Mouse (Mus musculus) adrenal gland, postnatal 14 days (tissue): ENCODE data around the gene Grin2d. TPM values are rescaled to one million over a fixed set of nuclear protein-coding genes. Genes with fewer than 3 reads are reported as not detected.
"Not testable (repeated sequence)": the region's sequence is repeated elsewhere in the genome, so short reads cannot be mapped to it uniquely, and the experiment has no call there.

Source experiments
- DNase-seq: peaks from one replicate; pipeline ENCODE4 v3.0.0; 2021; ENCODE audit warnings: mixed read lengths
- long read RNA-seq, 2 experiments: library from polyadenylated mRNA; stranded (forward); transcript quantifications; one replicate each; pipeline ENCODE4 v2.0.0; 2021
- total RNA-seq: library from RNA; stranded (reverse); gene quantifications from 2 replicates; pipeline ENCODE4 v1.2.3, GENCODE M21; 2021

The Grin2d gene
- 0.93 and 1.2 TPM in 2 replicates for total RNA-seq
- long read RNA-seq, experiment 1: 0 reads
- long read RNA-seq, experiment 2, partial matches to known transcripts: 0 of 1 reads
- long read RNA-seq, experiment 2, other reads (novel, unspliced or antisense): 1 of 1 reads

DNA sequence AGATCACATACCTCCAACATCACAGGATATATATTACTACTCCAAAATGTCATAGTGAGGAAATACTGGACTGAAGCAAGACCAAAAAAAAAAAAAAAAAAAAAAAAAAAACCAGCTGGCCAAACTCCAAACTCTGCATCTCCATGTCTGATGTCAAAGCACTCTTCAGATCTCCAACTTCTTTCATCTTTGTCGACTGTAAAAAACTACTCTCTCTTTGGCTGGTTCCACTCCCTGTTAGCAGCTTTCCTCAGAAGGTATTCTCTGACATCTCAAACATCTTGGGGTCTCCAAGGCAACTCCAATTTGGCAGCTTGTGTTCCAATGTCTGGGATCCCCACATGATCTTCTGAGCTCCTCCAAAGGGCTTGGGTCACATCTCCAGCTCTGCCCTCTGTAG is at the start of gene Grin2d:
Grin2d (minus strand) TSS at position 101 of the 400 bp plus-strand sequence.
- DNase-seq: not testable (repeated sequence)

DNA sequence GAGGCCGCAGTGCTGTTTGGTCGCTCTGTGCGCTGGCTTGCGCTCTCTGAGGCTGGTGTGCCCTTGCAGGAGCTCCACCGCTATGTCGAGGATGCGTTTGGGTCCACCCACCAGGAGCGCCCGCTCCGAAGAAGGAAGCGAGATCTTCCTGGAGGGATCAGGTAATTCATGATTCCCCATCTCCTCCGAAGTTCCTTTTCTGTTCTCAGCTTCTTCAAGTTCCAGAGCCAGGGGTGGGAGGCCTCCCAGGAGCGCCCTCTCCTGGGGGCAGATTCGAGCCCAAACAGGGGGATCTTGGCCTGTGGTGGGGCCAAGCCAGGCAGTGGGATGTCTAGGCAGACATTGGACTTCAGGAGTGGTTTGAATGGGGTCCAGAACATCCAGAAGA is 46.2 kb upstream of the Grin2d start:
- peak; percentile 59 for DNase-seq

DNA sequence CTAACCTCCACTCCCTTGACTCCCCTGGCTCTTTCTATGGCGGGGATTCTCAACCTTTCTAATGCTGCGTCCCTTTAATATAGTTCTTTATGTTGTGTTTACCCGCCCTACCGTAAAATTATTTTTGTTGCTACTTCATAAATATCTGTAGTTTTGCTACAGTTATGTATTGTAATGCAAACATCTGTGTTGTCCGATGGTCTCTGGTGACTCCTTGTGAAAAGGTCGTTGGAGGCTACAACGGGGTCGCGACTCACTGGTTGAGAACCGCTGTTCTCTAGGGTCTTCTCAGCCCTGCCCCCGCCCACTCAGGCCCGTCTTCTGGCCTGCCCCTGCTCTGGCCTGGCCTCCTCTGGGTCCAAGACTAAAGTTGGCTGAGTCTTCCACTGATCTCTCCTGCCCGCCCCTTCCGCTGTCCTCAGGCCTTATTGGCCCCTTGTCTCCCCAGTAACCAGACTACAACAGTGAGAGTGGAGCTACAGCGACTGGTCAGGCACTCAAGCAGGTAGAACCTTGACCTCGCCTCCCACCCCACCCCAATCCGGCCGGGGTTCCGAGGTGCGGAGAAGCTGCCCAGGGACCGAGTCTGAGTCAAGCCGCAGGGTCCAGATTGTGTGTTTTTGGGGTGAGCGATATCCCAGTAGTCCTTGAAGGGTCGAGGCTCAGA is 45.7 kb upstream of the Grin2d start, which contains the start of gene Ccdc114:
Ccdc114 (plus strand) TSS at position 311 of the 667 bp plus-strand sequence.
- DNase-seq: peak; percentile 93

DNA sequence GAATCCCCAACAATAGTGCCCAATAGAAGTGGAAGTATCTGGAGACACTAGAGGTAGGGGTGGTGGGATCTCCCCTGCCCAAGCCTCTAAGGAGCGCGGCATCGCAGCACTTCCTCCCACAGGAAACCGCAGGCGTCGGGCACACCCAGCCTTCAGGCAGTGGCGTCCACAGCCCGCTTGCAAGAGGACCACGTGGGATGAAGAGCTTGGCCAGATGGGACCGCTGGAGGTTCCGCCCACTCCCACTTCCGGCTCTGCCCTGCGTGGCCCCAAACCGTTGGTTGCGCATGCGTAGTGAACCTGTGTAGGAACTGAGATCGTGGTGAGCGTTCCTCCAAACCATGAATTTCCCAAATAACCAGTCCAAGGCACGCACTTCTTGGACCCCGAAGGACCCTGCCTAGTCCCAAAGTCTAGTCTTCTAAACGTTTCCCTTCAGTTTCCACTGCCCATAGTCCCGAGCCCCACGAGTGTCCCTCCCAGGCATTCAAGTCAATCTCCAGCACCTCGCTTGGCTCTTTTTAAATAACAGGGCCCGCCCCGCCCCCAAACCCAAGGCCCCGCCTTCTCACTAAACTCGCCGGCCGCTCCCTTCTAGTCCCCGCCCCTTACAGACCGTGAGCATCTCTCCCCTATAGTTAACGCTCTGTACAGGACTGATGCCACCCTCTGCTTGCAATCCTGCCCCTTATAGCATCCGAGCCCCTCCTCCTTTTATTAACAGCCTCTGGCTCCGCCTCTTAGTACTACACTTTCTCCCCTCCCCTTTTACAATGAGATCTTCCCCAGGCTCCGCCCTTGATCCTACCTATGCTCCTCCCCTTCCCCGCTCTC is 45.0 kb upstream of the Grin2d start:
- peak; percentile 97 for DNase-seq

DNA sequence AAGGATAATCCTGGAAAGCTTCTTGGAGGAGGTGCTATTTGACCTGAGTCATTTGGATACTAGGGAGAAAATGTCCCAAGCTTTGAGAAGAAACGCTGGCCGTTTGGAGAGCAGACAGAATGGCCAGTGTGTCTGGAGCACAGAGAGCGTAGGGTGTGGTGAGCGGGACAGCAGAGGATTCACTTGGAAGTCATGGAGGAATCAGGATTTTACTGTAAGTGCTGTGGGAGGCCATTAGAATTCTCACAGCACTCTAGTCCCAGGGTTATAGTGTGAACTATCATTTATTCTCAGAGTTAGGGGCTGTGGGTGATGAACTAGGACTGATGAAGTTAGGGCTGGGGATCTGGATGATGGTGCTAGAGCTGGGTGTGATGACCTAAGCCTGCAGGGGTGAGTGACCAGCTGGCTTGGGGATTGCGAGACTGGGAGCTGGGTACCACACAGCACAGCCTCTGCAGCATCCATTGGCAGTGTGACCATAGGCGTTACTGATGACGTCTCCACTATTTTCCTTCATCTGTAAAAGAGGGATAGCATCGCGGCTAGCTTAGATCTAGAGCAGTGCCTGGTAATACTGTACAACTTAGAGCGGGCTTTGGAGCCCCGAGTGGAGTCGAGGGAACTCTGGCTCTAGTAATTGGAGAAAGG is 43.9 kb upstream of the Grin2d start:
- no peak for DNase-seq

DNA sequence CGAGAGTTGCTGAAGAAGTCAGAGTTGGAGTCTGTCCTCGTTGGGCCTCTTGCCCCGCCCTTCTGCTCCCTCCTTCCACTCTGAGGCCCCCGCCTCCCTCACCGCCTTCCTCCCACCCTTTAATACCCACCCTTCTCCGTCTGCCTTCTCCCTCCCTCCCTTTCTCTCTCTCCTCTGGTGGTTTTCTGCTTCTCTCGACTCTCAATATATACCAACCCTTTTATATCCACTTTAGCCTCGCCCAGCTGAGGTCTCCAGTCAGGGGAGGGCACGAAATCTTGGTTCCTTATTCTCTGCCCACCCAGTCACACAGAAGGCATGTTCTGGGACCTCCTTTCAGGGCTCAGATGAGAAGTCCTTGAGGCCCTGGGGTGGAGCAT is 43.1 kb upstream of the Grin2d start, which contains the start of gene Emp3:
Emp3 (minus strand) TSS at position 163 of the 380 bp plus-strand sequence.
- peak; percentile 76 for DNase-seq

DNA sequence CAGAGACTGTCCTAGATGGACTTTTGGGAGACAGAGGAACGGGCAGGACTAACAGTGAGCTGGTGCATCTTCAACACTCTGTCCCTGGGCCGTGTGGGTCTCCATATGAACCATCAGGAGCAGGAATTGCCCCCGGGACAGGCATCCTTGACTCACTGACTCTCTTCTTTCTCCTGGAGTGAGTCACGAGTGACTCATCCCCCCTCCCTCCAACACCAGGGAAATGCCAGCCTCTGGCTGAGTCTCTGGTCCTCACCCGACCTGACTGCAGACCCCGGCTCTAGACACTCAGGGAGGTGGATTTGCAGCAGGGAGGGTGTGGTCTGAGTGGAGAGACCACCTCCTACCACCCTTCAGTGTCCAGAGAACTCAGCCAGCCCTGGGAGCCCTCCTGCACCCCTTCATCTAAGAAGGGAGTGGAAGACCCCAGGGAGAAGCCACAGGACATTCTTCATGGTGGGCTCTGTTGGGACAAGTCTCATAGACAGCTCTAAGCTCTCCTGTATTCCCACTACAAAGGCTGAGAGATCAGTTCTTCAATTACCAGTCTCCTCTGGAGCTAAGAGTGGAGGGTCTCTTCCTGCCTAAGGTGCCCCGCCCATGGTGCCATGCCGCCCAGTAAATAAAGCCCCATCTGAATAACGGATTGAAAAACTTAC is 42.5 kb upstream of the Grin2d start:
- DNase-seq: peak; percentile 89

DNA sequence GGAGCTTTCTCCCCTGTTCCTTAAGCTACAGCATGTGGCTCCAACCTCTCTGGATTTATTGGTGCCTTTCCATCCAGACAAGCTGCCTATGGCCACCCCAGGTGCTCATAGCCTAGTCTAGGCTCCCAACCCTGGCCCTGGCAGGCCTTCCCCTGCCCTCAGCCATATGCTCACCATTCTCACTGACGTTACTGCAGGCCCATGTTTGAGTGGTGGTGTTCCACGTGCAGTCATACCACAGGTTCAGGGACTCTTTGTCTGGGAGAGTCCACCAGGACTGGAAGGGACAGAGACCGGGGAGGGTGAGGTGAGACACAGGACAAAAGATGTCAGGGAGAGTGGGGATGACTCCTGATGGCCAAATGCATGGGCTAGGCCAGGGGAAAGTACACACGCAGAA is 41.6 kb upstream of the Grin2d start:
- no peak for DNase-seq

DNA sequence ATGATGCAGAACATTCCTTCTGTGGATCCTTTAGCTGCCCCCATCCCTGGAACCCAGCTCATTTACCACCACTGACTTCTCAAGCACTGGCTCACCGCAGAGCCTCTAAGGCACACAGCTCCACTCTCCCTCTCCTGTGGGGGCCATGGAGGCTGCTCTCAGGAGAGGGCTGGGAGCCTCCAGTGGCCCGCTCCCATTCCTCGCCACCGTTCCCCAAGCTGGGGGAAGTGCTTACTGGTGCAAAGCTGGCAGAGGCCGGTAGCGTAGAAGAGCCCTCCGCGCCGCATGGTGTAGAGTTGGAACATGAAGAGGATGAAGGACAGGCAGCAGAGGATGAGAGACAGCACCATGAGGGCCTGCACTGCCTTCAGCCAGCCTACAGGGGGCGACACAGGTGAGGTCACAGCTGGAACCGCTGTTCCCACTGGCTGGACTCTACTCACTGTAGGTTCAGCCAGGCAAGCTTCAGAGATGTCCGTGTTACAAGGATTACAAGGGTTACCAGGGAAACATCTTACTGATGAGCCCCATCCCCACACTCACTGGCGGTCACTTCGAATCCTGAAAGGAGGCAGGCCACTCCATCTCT is 41.0 kb upstream of the Grin2d start:
- peak; percentile 43 for DNase-seq

DNA sequence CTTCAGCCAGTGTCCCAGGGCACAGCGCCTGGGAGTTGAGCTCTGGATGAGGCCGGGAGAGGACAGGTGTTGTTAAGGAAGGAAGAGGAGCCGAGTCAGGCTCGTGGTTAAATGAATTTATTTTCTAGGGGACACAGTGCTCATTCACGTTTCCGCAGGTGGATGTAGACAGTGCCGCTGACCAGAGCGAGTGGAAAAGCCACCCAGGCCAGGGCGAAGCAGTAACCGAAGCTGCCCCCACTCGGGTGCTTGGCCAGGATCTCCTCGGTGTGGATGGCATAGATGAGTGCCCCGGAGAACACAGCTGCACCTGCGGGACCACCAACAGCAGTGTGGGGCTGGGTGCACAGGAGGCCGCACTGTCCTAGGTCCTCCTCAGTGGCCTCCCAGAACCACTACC is 39.7 kb upstream of the Grin2d start:
- DNase-seq: no peak

DNA sequence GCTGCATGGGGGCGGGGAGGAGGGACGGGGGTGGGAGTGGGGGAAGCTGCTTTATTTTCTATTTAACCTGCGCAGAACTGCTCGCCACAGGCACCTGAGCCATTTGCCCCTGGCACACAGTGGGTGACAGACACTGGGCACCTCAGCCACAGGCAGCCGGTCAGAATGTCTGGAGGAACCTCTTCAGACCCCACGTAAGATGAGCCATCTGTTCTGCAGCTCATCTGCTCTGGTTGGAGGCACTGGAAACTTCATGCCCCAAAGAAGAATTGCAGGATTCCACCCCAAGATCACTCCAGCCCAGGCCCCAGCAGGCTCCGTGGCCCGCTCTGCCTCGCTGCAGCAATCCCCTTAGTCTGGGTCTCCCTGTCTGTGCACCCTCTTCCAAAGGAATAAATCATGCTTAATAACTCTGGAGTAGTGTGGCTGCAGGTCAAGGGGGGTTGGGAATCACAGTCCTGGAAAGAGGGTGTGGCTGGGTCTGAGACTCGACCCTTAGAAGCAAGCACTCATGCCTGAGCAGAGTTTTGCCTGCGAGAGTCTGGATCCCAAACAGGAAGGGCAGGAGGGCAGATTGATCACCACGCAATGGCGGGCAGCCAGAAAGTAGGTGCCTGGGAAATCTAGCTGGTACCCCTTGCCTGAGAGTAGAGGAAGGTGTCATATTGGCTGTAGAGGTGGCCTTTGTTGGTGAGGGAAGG is 39.0 kb upstream of the Grin2d start:
- DNase-seq: peak; percentile 58

DNA sequence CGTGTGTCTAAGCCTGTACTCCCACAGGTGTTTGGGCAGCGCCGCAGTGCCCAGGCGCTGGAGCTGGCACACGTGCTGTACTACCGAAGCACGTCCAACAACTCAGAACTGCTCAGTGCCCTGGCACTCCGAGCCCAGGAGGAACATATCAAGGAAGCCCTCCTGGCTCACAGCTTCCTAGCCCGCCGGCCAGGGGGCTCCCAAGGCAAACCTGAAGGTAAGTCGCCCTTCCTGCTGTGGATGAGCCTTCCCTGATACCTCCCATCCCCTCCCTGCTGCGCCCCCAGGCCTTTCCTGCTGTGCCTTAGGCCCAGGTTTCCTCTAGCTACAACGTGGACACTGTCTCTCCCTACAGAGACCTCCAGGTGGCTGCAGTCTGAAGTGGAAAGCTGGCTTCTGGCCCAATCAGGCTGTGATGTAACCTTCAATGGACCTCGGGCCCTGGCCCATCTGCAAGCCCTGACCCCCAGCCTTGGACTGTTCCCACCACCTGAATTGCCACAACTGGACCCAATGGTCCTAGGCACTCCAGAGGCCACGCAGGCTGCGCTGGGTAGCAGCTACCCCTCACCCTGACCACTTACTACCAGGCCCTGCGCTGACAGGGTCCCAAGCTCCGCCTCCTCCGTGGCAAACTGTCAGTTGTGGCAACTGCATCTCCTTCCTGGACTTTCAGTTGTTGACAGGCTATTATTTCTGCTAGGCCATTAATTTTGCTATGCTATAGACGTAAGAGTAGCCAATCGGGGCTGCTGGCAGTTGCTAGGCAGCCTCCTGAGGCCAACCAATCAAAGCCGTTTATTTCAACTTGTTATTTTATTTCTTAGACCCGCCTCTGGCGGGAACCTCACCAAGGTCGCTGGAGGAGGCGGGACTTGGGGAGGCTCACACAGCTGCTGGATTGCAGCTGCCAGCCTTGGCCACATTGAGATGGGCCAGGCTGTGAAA is 38.2 kb upstream of the Grin2d start:
- DNase-seq: peak; percentile 93

DNA sequence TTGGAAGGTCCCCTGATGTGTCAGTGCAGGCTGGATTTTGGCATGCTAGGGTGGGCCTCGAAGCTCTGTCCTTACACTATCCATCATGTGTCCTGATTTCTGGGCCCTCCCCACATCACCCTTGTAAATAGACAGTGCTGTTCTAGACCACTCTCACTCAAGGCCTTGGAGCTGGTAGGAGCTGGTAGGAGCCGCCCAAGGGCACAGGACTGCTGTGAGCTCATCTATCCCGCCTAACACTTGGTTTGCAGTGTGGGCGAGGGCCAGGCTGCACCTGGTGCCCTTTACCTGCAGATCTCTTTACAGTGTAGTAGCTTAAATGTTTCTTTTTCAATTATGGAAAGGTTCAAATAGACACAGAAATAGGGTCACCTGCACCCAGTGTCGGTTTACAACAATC is 36.8 kb upstream of the Grin2d start:
- peak; percentile 49 for DNase-seq

DNA sequence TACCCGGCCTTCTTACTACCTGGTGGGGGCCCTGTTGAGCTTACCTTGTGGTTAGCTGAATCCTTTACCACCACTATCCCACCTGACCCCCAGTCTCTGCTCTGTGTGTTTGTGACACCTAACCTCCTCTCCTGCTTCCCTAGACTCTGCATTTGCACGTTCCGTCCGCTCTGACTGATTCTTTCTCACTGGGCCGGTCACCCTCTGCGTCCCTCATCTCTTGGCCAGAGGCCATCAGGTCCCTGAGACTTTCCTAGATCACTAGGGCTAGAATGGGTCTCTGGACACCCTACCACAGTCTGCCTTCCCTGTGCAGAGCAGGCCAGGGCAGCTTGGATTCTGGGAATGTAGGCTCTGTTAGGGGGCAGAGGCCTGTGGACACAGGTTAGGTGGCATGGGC is 35.9 kb upstream of the Grin2d start:
- DNase-seq: no peak

DNA sequence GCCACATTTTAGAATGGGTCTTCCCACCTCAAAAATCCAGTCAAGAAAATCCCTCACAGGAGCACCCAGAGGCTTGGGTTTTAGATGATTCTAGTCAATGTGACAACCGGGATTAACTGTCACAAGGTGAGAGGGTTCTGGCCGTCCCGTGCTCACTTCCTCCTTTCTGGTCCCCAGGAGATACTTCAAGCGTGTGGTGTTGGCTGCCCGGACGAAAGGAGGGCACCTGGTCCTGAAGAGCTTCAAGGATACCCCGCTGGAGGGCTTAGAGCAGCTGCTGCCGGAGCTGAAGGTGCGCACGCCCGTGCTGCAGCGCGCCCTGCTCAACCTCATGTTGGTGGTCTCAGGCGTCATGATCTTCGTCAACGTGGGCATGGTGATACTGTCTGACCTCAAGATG is 31.0 kb upstream of the Grin2d start:
- no peak for DNase-seq

DNA sequence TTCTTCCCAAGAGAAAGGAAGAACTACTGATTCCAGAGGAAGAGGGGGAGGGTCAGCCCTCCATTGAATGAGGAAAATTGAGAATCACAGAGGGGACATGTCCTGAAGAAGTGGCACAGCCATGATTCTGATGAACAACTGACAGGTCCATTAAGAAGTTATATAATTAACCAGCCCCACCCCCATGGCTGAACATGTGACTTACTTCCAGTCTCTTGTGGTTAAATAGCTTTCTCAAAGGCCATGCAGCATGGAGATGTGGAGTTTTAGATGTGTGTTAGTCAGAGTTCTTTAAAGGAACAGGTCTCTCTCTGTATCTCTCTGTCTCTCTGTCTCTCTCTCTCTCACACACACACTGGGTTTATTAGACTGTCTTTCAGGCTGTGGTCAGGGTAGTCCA is 30.2 kb upstream of the Grin2d start:
- no peak for DNase-seq

DNA sequence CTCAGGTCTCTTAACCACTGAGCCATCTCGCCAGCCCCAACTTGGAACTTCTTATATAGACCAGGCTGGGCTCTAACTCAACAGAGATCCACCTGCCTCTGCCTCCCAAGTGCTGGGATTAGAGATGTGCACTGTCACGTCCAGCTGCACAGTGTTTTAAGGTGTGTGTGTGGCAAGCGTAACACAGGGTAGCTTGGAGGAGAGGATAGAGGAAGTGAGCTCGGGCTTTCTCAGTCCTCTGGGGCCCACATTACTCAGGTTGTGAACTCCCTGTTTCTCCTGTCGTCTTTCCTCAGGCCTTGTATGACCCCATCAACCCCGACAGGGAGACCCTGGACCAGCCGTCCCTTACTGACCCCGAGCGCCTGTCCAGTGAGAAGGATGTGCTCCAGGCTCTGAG is 28.4 kb upstream of the Grin2d start:
- no peak for DNase-seq

DNA sequence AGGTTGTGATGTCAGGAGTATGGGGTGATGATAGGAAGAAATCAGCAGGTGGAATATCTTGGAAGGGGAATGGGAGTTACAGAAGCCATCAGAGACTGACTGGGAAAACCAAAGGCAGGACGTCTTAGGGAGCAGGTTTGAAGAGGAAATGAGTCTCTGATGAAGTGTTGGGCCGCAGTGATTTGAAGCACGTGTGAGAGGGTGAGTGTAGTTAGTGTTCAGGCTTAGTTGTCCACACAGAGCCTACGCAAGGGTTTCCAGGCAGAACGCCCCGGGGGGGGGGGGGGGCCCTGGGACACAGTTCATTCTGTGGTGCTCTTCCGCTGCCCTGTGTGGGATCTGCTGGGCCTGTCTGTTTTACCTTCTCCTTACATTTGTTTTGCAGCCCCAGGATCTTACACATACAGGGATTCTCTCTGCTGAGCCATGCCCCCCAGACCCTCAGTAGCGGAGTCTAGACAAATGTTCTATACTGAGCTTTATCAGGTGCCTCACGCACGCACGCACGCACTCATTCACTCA is 24.4 kb upstream of the Grin2d start:
- no peak for DNase-seq

DNA sequence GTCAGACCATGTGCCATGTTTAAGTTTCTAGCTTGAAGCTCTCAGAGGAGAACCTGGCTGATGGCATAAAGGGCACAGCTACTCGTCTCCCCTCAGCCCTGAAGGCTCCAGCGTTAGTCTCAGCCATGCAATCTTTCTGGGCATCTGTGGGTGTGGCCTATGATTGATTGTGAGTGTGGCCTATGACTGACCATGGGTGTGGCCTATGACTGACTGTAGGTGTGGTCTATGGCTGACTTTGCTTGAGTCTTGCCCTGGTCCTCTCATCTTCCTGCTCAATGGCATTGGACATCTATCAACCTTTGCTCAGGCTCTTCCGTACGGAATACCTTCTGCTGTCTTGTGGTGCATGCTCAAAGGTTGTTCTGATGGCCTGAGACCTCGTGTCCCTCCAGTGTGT is 23.4 kb upstream of the Grin2d start:
- peak; percentile 70 for DNase-seq

DNA sequence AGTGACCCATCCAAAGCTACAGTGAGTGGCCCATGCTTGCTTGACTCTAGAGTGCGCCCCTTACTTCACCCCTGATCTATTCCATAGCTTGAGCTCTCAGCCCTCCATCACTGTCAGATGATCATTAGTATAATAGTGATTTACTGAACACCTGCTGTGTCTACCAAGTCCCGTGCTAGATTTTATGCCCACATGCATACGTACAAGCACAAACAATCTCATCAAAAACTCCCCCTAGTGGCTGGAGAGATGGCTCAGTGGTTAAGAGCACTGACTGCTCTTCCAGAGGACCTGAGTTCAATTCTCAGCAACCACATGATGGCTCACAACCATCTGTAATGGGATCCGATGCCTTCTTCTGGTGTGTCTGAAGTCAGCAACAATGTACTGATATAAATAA is 19.9 kb upstream of the Grin2d start:
- peak; percentile 27 for DNase-seq
